Mouse (Mus musculus) CH12.LX (cell line): ENCODE results near the gene Magi2. TPM values are rescaled to one million over a fixed set of nuclear protein-coding genes. Genes with fewer than 3 reads are reported as not detected.

ENCODE experiments used
- DNase-seq: peaks from one replicate; pipeline ENCODE4 v3.0.0-alpha.2; 2013; ENCODE audit errors: extremely low read depth
- H3K27ac ChIP-seq: 2 replicates; pipeline ENCODE4 v1.5.1; 2012; ENCODE audit warnings: low read depth, mild to moderate bottlenecking, control low read depth, moderate library complexity; ENCODE audit not compliant: insufficient read depth
- H3K27me3 ChIP-seq: replicated peaks from 2 replicates; pipeline ENCODE3; 2012; ENCODE audit warnings: inconsistent platforms
- H3K36me3 ChIP-seq, 2 experiments: replicated peaks in 1 of 2; 2 replicates each; pipeline versions ENCODE3 to v1.6.1; 2012; ENCODE audit warnings: inconsistent platforms in 1 of 2, low read length in 1 of 2, mild to moderate bottlenecking in 1 of 2, mixed read lengths in 1 of 2, moderate library complexity in 1 of 2; ENCODE audit not compliant: control insufficient read depth in 1 of 2, insufficient read depth in 1 of 2
- H3K4me1 ChIP-seq, 2 experiments: 2 replicates each; pipeline ENCODE4 v1.6.1; 2012; ENCODE audit warnings: inconsistent platforms in 1 of 2, moderate library complexity in 1 of 2; ENCODE audit not compliant: insufficient read depth in 2 of 2, control insufficient read depth in 1 of 2
- H3K4me2 ChIP-seq: 2 replicates; pipeline ENCODE4 v1.6.1; 2012; ENCODE audit warnings: low read depth, mild to moderate bottlenecking, control low read depth; ENCODE audit not compliant: poor library complexity, insufficient read depth, severe bottlenecking
- H3K4me3 ChIP-seq, 3 experiments: fragments of 150-350 bp in 1 of 3; sonication (generic) in 1 of 3; replicated peaks in 1 of 3; 2 replicates each; pipeline versions ENCODE3 to v1.5.1; 2011 to 2012; ENCODE audit warnings: low read depth in 2 of 3, low read length in 2 of 3, mild to moderate bottlenecking in 2 of 3, moderate library complexity in 2 of 3, control low read depth in 1 of 3, improper control_type of control experiment in 1 of 3, inconsistent platforms in 1 of 3, mixed read lengths in 1 of 3; ENCODE audit not compliant: poor library complexity in 1 of 3
- H3K79me2 ChIP-seq: replicated peaks from 2 replicates; pipeline ENCODE4 v1.6.1; 2012; ENCODE audit warnings: mild to moderate bottlenecking, moderate library complexity; ENCODE audit not compliant: control insufficient read depth, poor library complexity, insufficient read depth, severe bottlenecking; ENCODE audit errors: extremely low read depth
- H3K9ac ChIP-seq: 2 replicates; pipeline ENCODE4 v1.6.1; 2012; ENCODE audit warnings: low read depth, mild to moderate bottlenecking, control low read depth, moderate library complexity; ENCODE audit not compliant: insufficient read depth
- H3K9me3 ChIP-seq: replicated peaks from 2 replicates; pipeline ENCODE3; 2012; ENCODE audit warnings: low read length, inconsistent platforms, mixed read lengths
- CHD1 ChIP-seq: IDR thresholded peaks from 2 replicates; pipeline ENCODE4 v1.6.1; 2012; ENCODE audit warnings: low read depth, low read length, improper control_type of control experiment, inconsistent platforms
- CHD2 ChIP-seq: IDR thresholded peaks from 2 replicates; pipeline ENCODE4 v1.6.1; 2011; ENCODE audit warnings: low read length, improper control_type of control experiment
- CTCF ChIP-seq, 2 experiments: IDR thresholded peaks in 1 of 2; conservative IDR thresholded peaks in 1 of 2; 2 replicates each; pipeline ENCODE4 v1.5.1; 2011 to 2012; ENCODE audit warnings: low read depth in 2 of 2, low read length in 2 of 2, improper control_type of control experiment in 1 of 2, inconsistent platforms in 1 of 2, mild to moderate bottlenecking in 1 of 2, moderate library complexity in 1 of 2
- E2F4 ChIP-seq: IDR thresholded peaks from 2 replicates; pipeline ENCODE4 v1.6.1; 2011; ENCODE audit warnings: low read depth, low read length, improper control_type of control experiment; ENCODE audit not compliant: insufficient replicate concordance
- EP300 ChIP-seq: IDR thresholded peaks from 2 replicates; pipeline ENCODE4 v1.6.1; 2011; ENCODE audit warnings: low read length, improper control_type of control experiment
- ETS1 ChIP-seq: conservative IDR thresholded peaks from 2 replicates; pipeline ENCODE4 v1.6.1; 2012; ENCODE audit warnings: low read depth, mild to moderate bottlenecking, inconsistent platforms, low read length, improper control_type of control experiment, moderate library complexity
- GABPA ChIP-seq: IDR thresholded peaks from 2 replicates; pipeline ENCODE4 v1.6.1; 2012; ENCODE audit warnings: low read depth, low read length, improper control_type of control experiment, inconsistent platforms; ENCODE audit not compliant: insufficient replicate concordance
- HCFC1 ChIP-seq: IDR thresholded peaks from 2 replicates; pipeline ENCODE4 v1.6.1; 2012; ENCODE audit warnings: low read depth, mild to moderate bottlenecking, inconsistent platforms, low read length, improper control_type of control experiment
- IRF4 ChIP-seq: IDR thresholded peaks from 2 replicates; pipeline ENCODE4 v1.6.1; 2014; ENCODE audit warnings: low read depth, mild to moderate bottlenecking, inconsistent platforms, low read length, improper control_type of control experiment
- JUND ChIP-seq: conservative IDR thresholded peaks from 2 replicates; pipeline ENCODE4 v1.6.1; 2011; ENCODE audit warnings: low read depth, low read length, improper control_type of control experiment
- MAFK ChIP-seq: IDR thresholded peaks from 2 replicates; pipeline ENCODE4 v1.6.1; 2011; ENCODE audit warnings: low read length, improper control_type of control experiment; ENCODE audit not compliant: insufficient replicate concordance
- MAX ChIP-seq: IDR thresholded peaks from 2 replicates; pipeline ENCODE4 v1.6.1; 2011; ENCODE audit warnings: low read length, improper control_type of control experiment
- MAZ ChIP-seq: IDR thresholded peaks from 2 replicates; pipeline ENCODE4 v1.6.1; 2012; ENCODE audit warnings: low read depth, mild to moderate bottlenecking, inconsistent platforms, low read length, improper control_type of control experiment, moderate library complexity
- MEF2A ChIP-seq: IDR thresholded peaks from 2 replicates; pipeline ENCODE4 v1.6.1; 2014; ENCODE audit warnings: low read depth, mild to moderate bottlenecking, inconsistent platforms, low read length, improper control_type of control experiment, borderline replicate concordance
- MXI1 ChIP-seq: IDR thresholded peaks from 2 replicates; pipeline ENCODE4 v1.6.1; 2011; ENCODE audit warnings: mild to moderate bottlenecking, low read depth, low read length, improper control_type of control experiment
- NRF1 ChIP-seq: IDR thresholded peaks from 2 replicates; pipeline ENCODE4 v1.6.1; 2014; ENCODE audit warnings: low read depth, mild to moderate bottlenecking, inconsistent platforms, low read length, improper control_type of control experiment, moderate library complexity
- PAX5 ChIP-seq: IDR thresholded peaks from 2 replicates; pipeline ENCODE4 v1.6.1; 2012; ENCODE audit warnings: low read length, inconsistent platforms, mixed read lengths
- POLR2A ChIP-seq: IDR thresholded peaks from 2 replicates; pipeline ENCODE4 v1.6.1; 2011; ENCODE audit warnings: low read depth, mild to moderate bottlenecking, improper control_type of control experiment, low read length
- POLR2AphosphoS2 ChIP-seq: IDR thresholded peaks from 2 replicates; pipeline ENCODE4 v1.6.1; 2011; ENCODE audit warnings: low read depth, low read length, improper control_type of control experiment
- RCOR1 ChIP-seq: conservative IDR thresholded peaks from 2 replicates; pipeline ENCODE4 v1.6.1; 2012; ENCODE audit warnings: low read depth, mild to moderate bottlenecking, inconsistent platforms, low read length, improper control_type of control experiment
- TBP ChIP-seq: conservative IDR thresholded peaks from 2 replicates; pipeline ENCODE4 v1.6.1; 2011; ENCODE audit warnings: low read depth, low read length, improper control_type of control experiment
- UBTF ChIP-seq: IDR thresholded peaks from 2 replicates; pipeline ENCODE4 v1.6.1; 2012; ENCODE audit warnings: low read depth, mild to moderate bottlenecking, inconsistent platforms, low read length, improper control_type of control experiment, moderate library complexity
- USF1 ChIP-seq: IDR thresholded peaks from 2 replicates; pipeline ENCODE4 v1.6.1; 2014; ENCODE audit warnings: low read depth, mild to moderate bottlenecking, inconsistent platforms, low read length, improper control_type of control experiment
- USF2 ChIP-seq: conservative IDR thresholded peaks from 2 replicates; pipeline ENCODE4 v1.6.1; 2011; ENCODE audit warnings: low read depth, low read length, improper control_type of control experiment
- ZC3H11A ChIP-seq: IDR thresholded peaks from 2 replicates; pipeline ENCODE4 v1.6.1; 2012; ENCODE audit warnings: low read depth, mild to moderate bottlenecking, inconsistent platforms, low read length, improper control_type of control experiment
- ZMIZ1 ChIP-seq: IDR thresholded peaks from 2 replicates; pipeline ENCODE4 v1.6.1; 2012; ENCODE audit warnings: low read depth, mild to moderate bottlenecking, inconsistent platforms, low read length, improper control_type of control experiment
- dilution Hi-C: fragments of 300-500 bp; cut with MboI; formaldehyde crosslinking; loops from 2 replicates; pipeline ENCODE4 v1.14.3; 2020; ENCODE audit warnings: low sequenced_read_pairs; ENCODE audit not compliant: extremely low pct_unique_long_range_greater_than_20kb, extremely low pct_ligation_motif_present
- in situ Hi-C: fragments of 300-500 bp; cut with MboI; formaldehyde crosslinking; loops from 3 replicates; pipeline ENCODE4 v1.14.3; 2019; ENCODE audit warnings: low sequenced_read_pairs, low pct_ligation_motif_present, low pct_unique_long_range_greater_than_20kb, mixed read lengths
- polyA plus RNA-seq: library from polyadenylated mRNA; unstranded; fragments of >175 nt; gene quantifications from 2 replicates; pipeline ENCODE4 v1.2.1, GENCODE M21; 2012; ENCODE audit warnings: low read depth; ENCODE audit not compliant: insufficient read length
- total RNA-seq, 2 experiments: library from RNA; depleted of rRNA; stranded (reverse); fragments of 300-350 nt in 1 of 2; fragments of >200 nt in 1 of 2; gene quantifications; 2 replicates each; pipeline ENCODE4 v1.2.3; 2012 to 2014

Gene Magi2
- total and polyA plus RNA-seq, 3 experiments = 0.37 to 0.63 (median 0.42) TPM

GRCm38 (mm10) chr5:19633976-19634375 is 407.1 kb downstream of the Magi2 start:
- dilution Hi-C loops = no loop called here
- H3K4me2 ChIP-seq = no peak overlapping the region
- no peaks in the 10 kb centered on the region for H3K4me1 ChIP-seq
- DNase-seq = no peak
- TF ChIP-seq EP300 = no peak
- no peak for TF ChIP-seq GABPA
- TF ChIP-seq CHD1 = no peak
- TF ChIP-seq MAFK = no peak
- TF ChIP-seq ZMIZ1 = no peak
- no peak for TF ChIP-seq PAX5
- no peak for TF ChIP-seq JUND
- TF ChIP-seq ETS1 = no peak
- no peak for TF ChIP-seq MEF2A
- TF ChIP-seq MAX = no peak
- TF ChIP-seq MAZ = no peak
- no peak for TF ChIP-seq MXI1
- no peak for TF ChIP-seq USF1
- TF ChIP-seq USF2 = no peak
- no peak for TF ChIP-seq UBTF
- TF ChIP-seq NRF1 = no peak
- TF ChIP-seq E2F4 = no peak
- no peak for TF ChIP-seq POLR2AphosphoS2
- no peak for TF ChIP-seq TBP
- no peak for TF ChIP-seq RCOR1
- in situ Hi-C loops = no loop called here
- H3K79me2 ChIP-seq = no peaks in the 10 kb centered on the region
- no peaks in the 10 kb centered on the region for H3K9me3 ChIP-seq
- H3K36me3 ChIP-seq = no peaks in the 10 kb centered on the region
- no peak overlapping the region for H3K9ac ChIP-seq
- H3K27me3 ChIP-seq = no peaks in the 10 kb centered on the region
- no peak overlapping the region for H3K4me3 ChIP-seq
- H3K27ac ChIP-seq = no peak overlapping the region

GRCm38 (mm10) chr5:19637789-19638188 is 411.0 kb downstream of the Magi2 start:
- H3K27me3 ChIP-seq = no peaks in the 10 kb centered on the region
- H3K9me3 ChIP-seq = no peaks in the 10 kb centered on the region
- dilution Hi-C loops (no loop called here), in situ Hi-C loops (no loop called here)
- no peak overlapping the region for H3K4me3 ChIP-seq
- no peak overlapping the region for H3K4me2 ChIP-seq
- no peaks in the 10 kb centered on the region for H3K36me3 ChIP-seq
- no peak overlapping the region for H3K27ac ChIP-seq
- H3K4me1 ChIP-seq = no peaks in the 10 kb centered on the region
- H3K79me2 ChIP-seq = no peaks in the 10 kb centered on the region
- no peak overlapping the region for H3K9ac ChIP-seq
- no peak for DNase-seq
- TF ChIP-seq ZC3H11A = no peak
- TF ChIP-seq IRF4 = no peak
- no peak for TF ChIP-seq CHD2
- TF ChIP-seq HCFC1 = no peak
- no peak for TF ChIP-seq CTCF (conservative IDR thresholded peaks at IDR 0.05 in 1 of 2, IDR thresholded peaks at IDR 0.05 in 1 of 2; ENCODE audit: low read depth in 2 of 2, low read length in 2 of 2)
- no peak for TF ChIP-seq UBTF
- no peak for TF ChIP-seq POLR2A
